Mouse (Mus musculus) hindbrain, postnatal 0 days (tissue): Measurements from ENCODE around the gene Abcc1. TPM values are rescaled to one million over a fixed set of nuclear protein-coding genes. Genes with fewer than 3 reads are reported as not detected.

ENCODE experiments used
- ATAC-seq: fragments of 200-750 bp; cut with Nextera tagmentation; 2 replicates; pipeline ENCODE4 v1.8.0; 2017; ENCODE audit warnings: mild to moderate bottlenecking, moderate TSS enrichment, moderate library complexity
- DNase-seq: peaks from one replicate; pipeline ENCODE4 v3.0.0-alpha.2; 2015; ENCODE audit warnings: low spot score
- H3K27ac ChIP-seq: fragments of 300-500 bp; sonication (generic); 2 replicates; pipeline ENCODE4 v1.5.1; 2014; ENCODE audit warnings: mild to moderate bottlenecking
- H3K27me3 ChIP-seq: fragments of 300-500 bp; sonication (generic); 2 replicates; pipeline ENCODE4 v1.6.1; 2014; ENCODE audit warnings: low read length, mixed read lengths; ENCODE audit not compliant: insufficient read depth
- H3K36me3 ChIP-seq: fragments of 300-500 bp; sonication (generic); 2 replicates; pipeline ENCODE4 v1.6.1; 2014; ENCODE audit warnings: low read length, mixed read lengths; ENCODE audit not compliant: insufficient read depth
- H3K4me1 ChIP-seq: fragments of 300-500 bp; sonication (generic); 2 replicates; pipeline ENCODE4 v1.6.1; 2014; ENCODE audit warnings: antibody characterized with exemption, low read length, mixed read lengths; ENCODE audit not compliant: insufficient read depth
- H3K4me2 ChIP-seq: fragments of 300-500 bp; sonication (generic); 2 replicates; pipeline ENCODE4 v1.6.1; 2014; ENCODE audit warnings: low read depth, mild to moderate bottlenecking, low read length, moderate library complexity, mixed read lengths
- H3K4me3 ChIP-seq: fragments of 300-500 bp; sonication (generic); 2 replicates; pipeline ENCODE4 v1.5.1; 2014; ENCODE audit warnings: low read length
- H3K9ac ChIP-seq: fragments of 300-500 bp; sonication (generic); replicated peaks from 2 replicates; pipeline ENCODE4 v1.6.1; 2014; ENCODE audit warnings: mild to moderate bottlenecking, low read length, moderate library complexity, mixed read lengths
- H3K9me3 ChIP-seq: fragments of 300-500 bp; sonication (generic); 2 replicates; pipeline ENCODE4 v1.6.1; 2016; ENCODE audit warnings: low read length, mixed read lengths
- CTCF ChIP-seq: IDR thresholded peaks from 2 replicates; pipeline ENCODE4 v1.5.1; 2016; ENCODE audit warnings: antibody characterized with exemption, control low read depth, low read depth
- WGBS: fragments of 180-500 bp; shearing (Covaris S2); extraction: QIAGEN DNeasy Blood & Tissue Kit; methylation state at CpG from one replicate; pipeline ENCODE4 v1.1.7; 2014; 5-methylcytosine and 5-hydroxymethylcytosine counted together
- polyA plus RNA-seq: library from polyadenylated mRNA; unstranded; fragments of >200 nt; fragmentation: Nextera tagmentation; extraction: Ambion mirVana; gene quantifications from 2 replicates; pipeline ENCODE4 v1.2.1, GENCODE M21; 2015
- total RNA-seq: library from RNA; depleted of rRNA; stranded (reverse); fragments of >200 nt; gene quantifications from 2 replicates; pipeline ENCODE4 v1.2.3, GENCODE M21; 2014

Abcc1 gene
- total and polyA plus RNA-seq, 2 experiments from 2014 or later: 9.1 to 15.2 TPM

GRCm38 (mm10) chr16:14412551-14412950 lies 51.2 kb downstream of the Abcc1 start:
- ATAC-seq (no peak), DNase-seq (no peak)
- TF ChIP-seq CTCF: no peak
- Histone ChIP-seq H3K4me2 (no peak overlapping the region), H3K9ac (no peak overlapping the region), H3K27me3 (no peaks in the 10 kb centered on the region), H3K36me3 (peaks cover 17% of the 10 kb centered on the region), H3K4me1 (no peaks in the 10 kb centered on the region), H3K27ac (no peak overlapping the region), H3K9me3 (no peaks in the 10 kb centered on the region), H3K4me3 (no peak overlapping the region)
- WGBS: 95% methylated on average over 5 of the region's 5 CpGs

- WGBS: 92% methylated on average over 9 of the region's 9 CpGs
- DNase-seq: no peak
- H3K27ac ChIP-seq: no peak overlapping the region
- no peak for ATAC-seq
- no peaks in the 10 kb centered on the region for H3K27me3 ChIP-seq
- H3K4me3 ChIP-seq: no peak overlapping the region
- no peak for TF ChIP-seq CTCF
- peaks cover 17% of the 10 kb centered on the region for H3K36me3 ChIP-seq
- H3K4me1 ChIP-seq: no peaks in the 10 kb centered on the region
- no peak overlapping the region for H3K9ac ChIP-seq
- no peak overlapping the region for H3K4me2 ChIP-seq
- H3K9me3 ChIP-seq: no peaks in the 10 kb centered on the region
Measured at GRCm38 (mm10) chr16:14415206-14415605, 53.8 kb downstream of the Abcc1 start.

- no peak for ATAC-seq
- no peak overlapping the region for H3K27ac ChIP-seq
- H3K4me1 ChIP-seq: no peaks in the 10 kb centered on the region
- peaks cover 9% of the 10 kb centered on the region; the same call in 1 of the 2 replicates for H3K36me3 ChIP-seq
- no peak overlapping the region for H3K4me3 ChIP-seq
- no peak for TF ChIP-seq CTCF
- no peak overlapping the region for H3K4me2 ChIP-seq
- 93% methylated on average over 5 of the region's 5 CpGs for WGBS
- no peaks in the 10 kb centered on the region for H3K27me3 ChIP-seq
- no peak overlapping the region for H3K9ac ChIP-seq
- no peaks in the 10 kb centered on the region for H3K9me3 ChIP-seq
- DNase-seq: no peak
Measured at GRCm38 (mm10) chr16:14416957-14417618, 55.7 kb downstream of the Abcc1 start.

- WGBS: 87% methylated on average over 5 of the region's 5 CpGs
- no peak for TF ChIP-seq CTCF
Measured at GRCm38 (mm10) chr16:14420496-14421132, 59.3 kb downstream of the Abcc1 start.

GRCm38 (mm10) chr16:14422081-14422480 lies 60.7 kb downstream of the Abcc1 start:
- ATAC-seq: no peak
- H3K4me3 ChIP-seq: no peak overlapping the region

More at GRCm38 (mm10) chr16:14420496-14421132, 59.3 kb downstream of the Abcc1 start:
- Histone ChIP-seq H3K4me1 (no peaks in the 10 kb centered on the region), H3K9me3 (no peaks in the 10 kb centered on the region), H3K36me3 (no peaks in the 10 kb centered on the region), H3K4me2 (no peak overlapping the region), H3K4me3 (no peak overlapping the region), H3K9ac (no peak overlapping the region), H3K27ac (no peak overlapping the region), H3K27me3 (no peaks in the 10 kb centered on the region)
- DNase-seq (no peak), ATAC-seq (no peak)

GRCm38 (mm10) chr16:14429371-14429770 lies 68.0 kb downstream of the Abcc1 start:
- Histone ChIP-seq H3K9me3 (no peaks in the 10 kb centered on the region), H3K4me2 (no peak overlapping the region), H3K4me3 (no peak overlapping the region), H3K27ac (no peak overlapping the region), H3K36me3 (no peaks in the 10 kb centered on the region), H3K9ac (no peak overlapping the region), H3K4me1 (no peaks in the 10 kb centered on the region), H3K27me3 (no peaks in the 10 kb centered on the region)
- no peak for DNase-seq
- 93% methylated on average over 6 of the region's 6 CpGs for WGBS
- no peak for TF ChIP-seq CTCF
- ATAC-seq: no peak

More at GRCm38 (mm10) chr16:14422081-14422480, 60.7 kb downstream of the Abcc1 start:
- no peaks in the 10 kb centered on the region for H3K4me1 ChIP-seq
- no peak for DNase-seq
- no peaks in the 10 kb centered on the region for H3K27me3 ChIP-seq
- no peaks in the 10 kb centered on the region for H3K36me3 ChIP-seq
- no peak overlapping the region for H3K9ac ChIP-seq
- no peaks in the 10 kb centered on the region for H3K9me3 ChIP-seq
- no peak for TF ChIP-seq CTCF
- WGBS: 100% methylated on average over 3 of the region's 3 CpGs
- no peak overlapping the region for H3K27ac ChIP-seq
- no peak overlapping the region for H3K4me2 ChIP-seq

GRCm38 (mm10) chr16:14432996-14433395 lies 71.6 kb downstream of the Abcc1 start:
- H3K9me3 ChIP-seq: no peaks in the 10 kb centered on the region
- TF ChIP-seq CTCF: no peak
- no peaks in the 10 kb centered on the region for H3K27me3 ChIP-seq
- WGBS: 95% methylated on average over 5 of the region's 5 CpGs
- no peak overlapping the region for H3K27ac ChIP-seq
- no peak overlapping the region for H3K4me3 ChIP-seq
- ATAC-seq: no peak
- H3K4me2 ChIP-seq: no peak overlapping the region
- no peaks in the 10 kb centered on the region; the same call in 1 of the 2 replicates for H3K36me3 ChIP-seq
- H3K4me1 ChIP-seq: no peaks in the 10 kb centered on the region
- DNase-seq: no peak
- H3K9ac ChIP-seq: no peak overlapping the region
